In the genomic region with DNA sequence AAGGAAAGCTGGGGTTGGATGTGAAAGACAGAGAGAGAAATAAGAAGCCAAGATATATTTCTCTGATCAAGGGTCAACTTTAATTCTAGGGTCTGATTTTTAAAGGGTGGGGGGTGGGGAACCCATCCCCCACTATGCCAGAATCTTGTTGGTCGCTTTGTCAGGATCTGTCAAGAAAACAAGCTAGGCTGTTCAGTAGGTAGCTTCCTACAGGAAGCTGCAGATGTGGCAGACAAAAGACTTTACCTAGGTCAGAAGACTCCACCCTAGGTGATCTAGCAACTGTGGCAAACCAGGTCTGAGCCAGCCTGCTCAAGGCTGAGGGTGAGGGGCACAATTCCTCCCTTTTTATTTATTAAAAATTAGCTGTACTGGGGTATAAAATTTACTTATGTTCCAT, we compare ENCODE assay signal across 20 mouse cellular contexts.
DNase-seq lines count a peak whose midpoint lies in the region; TF ChIP-seq lines count a peak whose summit lies in the region.
"Had no signal": no experiment of that assay in that cellular context is flagged by ENCODE, and none has a peak within 500 bp of the region (broad histone marks: within the 10 kb centered on the region; RNA-seq: fewer than 3 reads in every experiment).

No protein-coding gene starts in this region.

- no peak for DNase-seq in ES-E14 (ENCODE audit: low read depth, low spot score)
- no peak for DNase-seq in frontal cortex, postnatal 14 days (ENCODE audit: low spot score in 2 of 2)
- no peak for DNase-seq in right cerebral cortex, postnatal 14 days
- DNase-seq in cerebellum, postnatal 10 days = no peak
- DNase-seq: adrenal gland, adult 8-10 months; adrenal gland, postnatal 14 days; adrenal gland, postnatal 36 days; cerebellum, adult 11-12 months; cerebellum, adult 2 months; cerebellum, adult 9-10 months; cerebellum, postnatal 14 days; cerebellum, postnatal 36 days; embryo, embryonic 11 days had no signal

- H3K36me3 ChIP-seq in E14TG2a.4 (ENCODE audit: insufficient read depth, low read length) = no peaks in the 10 kb centered on the region
- H3K36me3 ChIP-seq in ES-Bruce4 (ENCODE audit: control insufficient read depth, insufficient read depth, low read length, poor library complexity, severe bottlenecking) = no peaks in the 10 kb centered on the region
- H3K36me3 ChIP-seq in ES-E14 (ENCODE audit: control insufficient read depth, insufficient read depth, low read length, poor library complexity, severe bottlenecking) = no peaks in the 10 kb centered on the region
- H3K36me3 ChIP-seq: embryonic facial prominence, embryonic 13.5 days; embryonic facial prominence, embryonic 15.5 days; forebrain, embryonic 10.5 days; forebrain, embryonic 12.5 days had no signal

- H3K9me3 ChIP-seq in E14TG2a.4 (ENCODE audit: low read length) (no peaks in the 10 kb centered on the region), ES-Bruce4 (replicated peaks; ENCODE audit: control insufficient read depth, insufficient read depth, low read length, poor library complexity, severe bottlenecking) (no peaks in the 10 kb centered on the region; the same call in 1 of the 2 replicates), ES-E14 (ENCODE audit: control insufficient read depth, insufficient read depth, low read depth, low read length) (no peaks in the 10 kb centered on the region)
- H3K9me3 ChIP-seq: embryonic facial prominence, embryonic 13.5 days; embryonic facial prominence, embryonic 15.5 days; forebrain, embryonic 10.5 days; forebrain, embryonic 12.5 days had no signal

- in situ Hi-C loops in ES-E14 (cut with MboI; ENCODE audit: low sequenced_read_pairs in 2 of 2, unreplicated experiment in 2 of 2) = no loop called here

- peak overlapping the region; percentile 98 for H3K27ac ChIP-seq in ES-Bruce4 (ENCODE audit: insufficient read depth, low read length)
- H3K27ac ChIP-seq in ES-E14 (ENCODE audit: insufficient read depth, low read depth, low read length, poor library complexity, severe bottlenecking) = peak overlapping the region; percentile 86; the same call in 1 of the 2 replicates
- H3K27ac ChIP-seq: embryonic facial prominence, embryonic 13.5 days; embryonic facial prominence, embryonic 15.5 days; forebrain, embryonic 10.5 days; forebrain, embryonic 12.5 days had no signal

- TF ChIP-seq EP300 in ES-Bruce4 (IDR thresholded peaks at IDR 0.05; ENCODE audit: insufficient read depth, low read depth, low read length) = peak; percentile 87

- no peak for TF ChIP-seq CTCF in E14TG2a.4 (conservative IDR thresholded peaks at IDR 0.05; ENCODE audit: low read length)
- no peak for TF ChIP-seq CTCF in ES-Bruce4 (IDR thresholded peaks at IDR 0.05; ENCODE audit: low read depth, low read length)

- TF ChIP-seq POLR2A in ES-Bruce4 (IDR thresholded peaks at IDR 0.05; ENCODE audit: insufficient read depth, low read length) = no peak

- peak overlapping the region; percentile 55 for H3K4me3 ChIP-seq in E14TG2a.4 (replicated peaks; ENCODE audit: low read length)
- no peak overlapping the region for H3K4me3 ChIP-seq in ES-Bruce4 (ENCODE audit: low read depth, low read length)
- H3K4me3 ChIP-seq in ES-E14 (ENCODE audit: insufficient read depth in 1 of 2, low read depth in 1 of 2, low read length in 2 of 2, poor library complexity in 1 of 2, severe bottlenecking in 1 of 2) = no peak overlapping the region
- H3K4me3 ChIP-seq: embryonic facial prominence, embryonic 13.5 days; embryonic facial prominence, embryonic 15.5 days; erythroblast, embryonic 14.5 days; forebrain, embryonic 10.5 days; forebrain, embryonic 12.5 days had no signal

- no peak overlapping the region for H3K9ac ChIP-seq in ES-Bruce4 (ENCODE audit: low read depth, poor library complexity, severe bottlenecking)
- H3K9ac ChIP-seq in ES-E14 (ENCODE audit: insufficient read depth, low read depth, low read length, poor library complexity, severe bottlenecking) = no peak overlapping the region
- H3K9ac ChIP-seq: embryonic facial prominence, embryonic 13.5 days; embryonic facial prominence, embryonic 15.5 days; forebrain, embryonic 12.5 days had no signal

- H3K27me3 ChIP-seq in E14TG2a.4 (ENCODE audit: insufficient read depth, low read length) (no peaks in the 10 kb centered on the region), ES-Bruce4 (ENCODE audit: control insufficient read depth, insufficient read depth, low read length, poor library complexity, severe bottlenecking) (no peaks in the 10 kb centered on the region)
- H3K27me3 ChIP-seq: embryonic facial prominence, embryonic 13.5 days; embryonic facial prominence, embryonic 15.5 days; forebrain, embryonic 12.5 days had no signal

- peaks cover 48% of the 10 kb centered on the region for H3K4me1 ChIP-seq in E14TG2a.4 (replicated peaks; ENCODE audit: low read depth, low read length)
- H3K4me1 ChIP-seq in ES-Bruce4 (ENCODE audit: control insufficient read depth, insufficient read depth, low read length) = no peaks in the 10 kb centered on the region
- peaks cover 2 to 10% of the 10 kb centered on the region in 2 experiments; a peak in 3 of 4 replicates for H3K4me1 ChIP-seq in ES-E14 (ENCODE audit: control insufficient read depth in 2 of 2, insufficient read depth in 2 of 2, low read length in 2 of 2, poor library complexity in 1 of 2)
- H3K4me1 ChIP-seq: embryonic facial prominence, embryonic 13.5 days; embryonic facial prominence, embryonic 15.5 days; forebrain, embryonic 10.5 days; forebrain, embryonic 12.5 days had no signal

TF ChIP-seq in ES-E14, 5 proteins besides CTCF, POLR2A, EP300 and RAD21:
- TF ChIP-seq ZNF384 (IDR thresholded peaks at IDR 0.05; ENCODE audit: low read depth, low read length) (no peak), CHD2 (IDR thresholded peaks at IDR 0.05; ENCODE audit: low read depth, low read length) (no peak), HCFC1 (IDR thresholded peaks at IDR 0.05; ENCODE audit: borderline replicate concordance, insufficient read depth, low read length) (no peak), MAFK (IDR thresholded peaks at IDR 0.05; ENCODE audit: insufficient read depth, low read depth, low read length) (no peak), ZC3H11A (IDR thresholded peaks at IDR 0.05; ENCODE audit: borderline replicate concordance, low read depth, low read length) (no peak)
